Mouse (Mus musculus) testis, adult 2 months (tissue): ENCODE data around the gene Cdh23.

ENCODE experiments used
- CTCF ChIP-seq: fragments of 200-500 bp; IDR thresholded peaks from 2 replicates; pipeline ENCODE4 v1.5.1; 2012; ENCODE audit warnings: low read depth, mild to moderate bottlenecking, inconsistent platforms, low read length, moderate library complexity; ENCODE audit not compliant: control insufficient read depth, insufficient read depth, insufficient replicate concordance
- POLR2A ChIP-seq: fragments of 200-500 bp; IDR thresholded peaks from 2 replicates; pipeline ENCODE4 v1.6.1; 2012; ENCODE audit warnings: low read depth, mild to moderate bottlenecking, inconsistent platforms, low read length, moderate library complexity; ENCODE audit not compliant: control insufficient read depth

DNA sequence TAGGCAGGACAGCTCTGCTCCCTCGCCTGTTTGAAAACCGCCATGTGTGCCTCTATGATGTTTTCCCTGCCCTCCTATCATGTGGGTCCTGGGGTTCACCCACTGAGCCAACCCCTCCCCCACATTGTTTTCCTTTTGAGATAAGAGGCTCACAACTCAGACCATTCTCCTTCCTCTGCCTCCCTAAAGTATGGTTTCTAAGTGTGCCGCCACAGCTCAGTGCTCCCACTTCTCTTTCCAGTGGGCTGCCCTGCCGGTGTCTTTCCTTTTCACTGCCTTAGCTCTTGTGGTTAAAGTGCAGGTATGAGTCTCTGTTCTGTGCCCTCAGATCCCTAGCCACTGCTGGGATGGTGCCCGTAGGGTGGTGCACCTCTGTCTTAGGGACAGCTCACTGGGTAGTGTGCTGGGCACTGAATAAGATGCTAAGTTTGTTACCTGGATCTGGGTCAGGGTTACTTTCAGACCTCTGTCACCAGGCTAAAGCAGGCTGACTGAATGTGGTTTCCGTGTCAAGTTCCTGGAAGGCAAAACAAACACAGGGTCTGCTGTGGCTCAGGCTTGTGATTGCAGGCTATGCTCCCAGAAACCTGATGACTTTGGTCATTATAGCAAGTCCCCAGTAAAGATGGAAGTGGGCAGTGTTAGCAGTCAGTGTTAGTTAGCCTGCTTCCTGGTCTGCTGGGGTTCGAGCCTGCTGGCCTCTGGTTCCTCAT is 406.1 kb downstream of the Cdh23 start:
- TF ChIP-seq CTCF, result no peak
- no peak for TF ChIP-seq POLR2A
